ENCODE assay signal across 23 mouse cellular contexts in genomic region chr17:34293533-34293932, GRCm38 (mm10). TPM values are rescaled to one million over a fixed set of nuclear protein-coding genes. Genes with fewer than 3 reads are reported as not detected.
DNase-seq lines count a peak whose midpoint lies in the region; ATAC-seq and TF ChIP-seq lines count a peak whose summit lies in the region.
"Had no signal": no experiment of that assay in that cellular context is flagged by ENCODE, and none has a peak within 500 bp of the region (broad histone marks: within the 10 kb centered on the region; RNA-seq: fewer than 3 reads in every experiment).

No protein-coding gene starts in this region.

- H3K36me3 ChIP-seq in forebrain, postnatal 0 days (ENCODE audit: insufficient read depth): no peaks in the 10 kb centered on the region
- H3K36me3 ChIP-seq in midbrain, postnatal 0 days (ENCODE audit: insufficient read depth, low read length): no peaks in the 10 kb centered on the region
- H3K36me3 ChIP-seq: heart, embryonic 10.5 days; limb, embryonic 12.5 days; midbrain, embryonic 13.5 days had no signal

- no peak overlapping the region for H3K27ac ChIP-seq in forebrain, postnatal 0 days (ENCODE audit: low read depth, low read length)
- H3K27ac ChIP-seq in midbrain, postnatal 0 days (ENCODE audit: low read depth, low read length): no peak overlapping the region
- H3K27ac ChIP-seq: gastrocnemius, adult 2 months; heart, embryonic 10.5 days; limb, embryonic 12.5 days; liver, embryonic 14.5 days; midbrain, embryonic 13.5 days had no signal

- no peaks in the 10 kb centered on the region for H3K9me3 ChIP-seq in forebrain, postnatal 0 days (ENCODE audit: low read length)
- no peaks in the 10 kb centered on the region for H3K9me3 ChIP-seq in midbrain, postnatal 0 days (ENCODE audit: low read length)
- H3K9me3 ChIP-seq: heart, embryonic 10.5 days; limb, embryonic 12.5 days; midbrain, embryonic 13.5 days had no signal

- no peak overlapping the region for H3K4me3 ChIP-seq in forebrain, postnatal 0 days (ENCODE audit: low read depth, low read length)
- H3K4me3 ChIP-seq in midbrain, postnatal 0 days (ENCODE audit: low read depth, low read length): no peak overlapping the region
- H3K4me3 ChIP-seq: gastrocnemius, adult 2 months; heart, embryonic 10.5 days; limb, embryonic 12.5 days; midbrain, embryonic 13.5 days had no signal

- no peak overlapping the region for H3K9ac ChIP-seq in forebrain, postnatal 0 days
- no peak overlapping the region for H3K9ac ChIP-seq in midbrain, postnatal 0 days (replicated peaks; ENCODE audit: low read length, poor library complexity, severe bottlenecking)
- H3K9ac ChIP-seq: limb, embryonic 12.5 days; liver, embryonic 14.5 days; midbrain, embryonic 13.5 days had no signal

- no peaks in the 10 kb centered on the region for H3K27me3 ChIP-seq in forebrain, postnatal 0 days (ENCODE audit: insufficient read depth, low read length)
- H3K27me3 ChIP-seq in midbrain, postnatal 0 days (ENCODE audit: insufficient read depth, low read length): no peaks in the 10 kb centered on the region; the same call in 1 of the 2 replicates

- no peak overlapping the region for H3K4me2 ChIP-seq in forebrain, postnatal 0 days (ENCODE audit: low read depth)
- no peak overlapping the region for H3K4me2 ChIP-seq in midbrain, postnatal 0 days (ENCODE audit: low read depth, low read length, poor library complexity, severe bottlenecking)
- H3K4me2 ChIP-seq: limb, embryonic 12.5 days; midbrain, embryonic 13.5 days had no signal

- H3K4me1 ChIP-seq in forebrain, postnatal 0 days (ENCODE audit: insufficient read depth): no peaks in the 10 kb centered on the region; the same call in 1 of the 2 replicates
- no peaks in the 10 kb centered on the region; the same call in 1 of the 2 replicates for H3K4me1 ChIP-seq in midbrain, postnatal 0 days (ENCODE audit: insufficient read depth, low read length)
- H3K4me1 ChIP-seq: heart, embryonic 10.5 days; limb, embryonic 12.5 days had no signal

- DNase-seq in 416B (ENCODE audit: low read depth): peak; percentile 53
- peak; percentile 40 for DNase-seq in CD4-positive, CD25-positive, alpha-beta regulatory T cell, adult 2 months (ENCODE audit: low read depth, low spot score)
- DNase-seq in adrenal gland, postnatal 25 days: no peak
- DNase-seq in forebrain, postnatal 0 days: no peak
- DNase-seq in midbrain, postnatal 0 days (ENCODE audit: low spot score): no peak
- DNase-seq: cerebellum, adult 8-10 months; embryo, embryonic 11 days; gastrocnemius, adult 2 months; heart, postnatal 14 days; kidney, adult 8-10 months; lung, postnatal 14 days; thymus, postnatal 4 days had no signal

- 62% methylated on average over 2 of the region's 2 CpGs for WGBS in forebrain, postnatal 0 days
- WGBS in midbrain, postnatal 0 days: 48% methylated on average over 2 of the region's 2 CpGs

- TF ChIP-seq CTCF in forebrain, postnatal 0 days (IDR thresholded peaks at IDR 0.05; ENCODE audit: low read depth): no peak
- no peak for TF ChIP-seq CTCF in midbrain, postnatal 0 days (IDR thresholded peaks at IDR 0.05)

- ATAC-seq in common myeloid progenitor, adult 5-6 weeks (replicated peaks; ENCODE audit: low read depth, poor library complexity, severe bottlenecking): peak; percentile 55
- ATAC-seq in neutrophil, adult 5-6 weeks (ENCODE audit: extremely low read depth, insufficient number of reproducible peaks, low FRiP score, poor library complexity, severe bottlenecking): peak; percentile 68
- no peak for ATAC-seq in forebrain, postnatal 0 days
- no peak for ATAC-seq in midbrain, postnatal 0 days (ENCODE audit: low FRiP score)
- ATAC-seq: forebrain, embryonic 14.5 days; hindbrain, embryonic 16.5 days; midbrain, embryonic 13.5 days had no signal

RNA-seq across cellular contexts. Expression of gene H2-Aa, which starts 5.9 kb away (rescaled TPM):
- total RNA-seq in common myeloid progenitor, adult 5-6 weeks (2017): 17.1 and 26.2 TPM in 2 replicates
- 2,237 and 2,269 TPM in 2 replicates for total RNA-seq in neutrophil, adult 5-6 weeks (2017)
- 14.2 and 19.2 TPM in 2 replicates for total RNA-seq in adrenal gland, postnatal 25 days (2021)
- 0.14 and 0.85 TPM in 2 replicates for total RNA-seq in forebrain, postnatal 0 days (2014; rRNA removed)
- polyA plus RNA-seq in forebrain, postnatal 0 days (2015; fragmentation: Nextera tagmentation; extraction: Ambion mirVana): 0.59 and 0.73 TPM in 2 replicates
- 0.66 TPM in 1 of 2 replicates, not detected in the other for total RNA-seq in midbrain, postnatal 0 days (2014; rRNA removed)
- polyA plus RNA-seq in midbrain, postnatal 0 days (2015; fragmentation: Nextera tagmentation; extraction: Ambion mirVana): 0.29 and 0.81 TPM in 2 replicates
- polyA plus RNA-seq: limb, embryonic 12.5 days had no signal

RNA-seq across cellular contexts. Expression of gene H2-Eb1, which starts 12.1 kb away (rescaled TPM):
- 17.3 and 17.9 TPM in 2 replicates for total RNA-seq in common myeloid progenitor, adult 5-6 weeks (2017)
- 2,076 and 2,332 TPM in 2 replicates for total RNA-seq in neutrophil, adult 5-6 weeks (2017)
- total RNA-seq in adrenal gland, postnatal 25 days (2021): 14.0 and 18.1 TPM in 2 replicates
- total RNA-seq in forebrain, postnatal 0 days (2014; rRNA removed): 1.5 and 2.1 TPM in 2 replicates
- polyA plus RNA-seq in forebrain, postnatal 0 days (2015; fragmentation: Nextera tagmentation; extraction: Ambion mirVana): 2.5 and 2.7 TPM in 2 replicates
- total RNA-seq in midbrain, postnatal 0 days (2014; rRNA removed): 0.88 and 1.7 TPM in 2 replicates
- 5.0 and 5.2 TPM in 2 replicates for polyA plus RNA-seq in midbrain, postnatal 0 days (2015; fragmentation: Nextera tagmentation; extraction: Ambion mirVana)

RNA-seq across cellular contexts. Expression of gene H2-Eb2, which starts 31.9 kb away (rescaled TPM):
- not detected in 2 replicates for total RNA-seq in common myeloid progenitor, adult 5-6 weeks (2017)
- 52.6 and 54.0 TPM in 2 replicates for total RNA-seq in neutrophil, adult 5-6 weeks (2017)
- total RNA-seq in adrenal gland, postnatal 25 days (2021): not detected in 2 replicates
- total RNA-seq in forebrain, postnatal 0 days (2014; rRNA removed): 0.15 TPM in 1 of 2 replicates, not detected in the other
- 0.04 TPM in 1 of 2 replicates, not detected in the other for polyA plus RNA-seq in forebrain, postnatal 0 days (2015; fragmentation: Nextera tagmentation; extraction: Ambion mirVana)
- 0.22 and 0.33 TPM in 2 replicates for total RNA-seq in midbrain, postnatal 0 days (2014; rRNA removed)
- 0.06 and 0.09 TPM in 2 replicates for polyA plus RNA-seq in midbrain, postnatal 0 days (2015; fragmentation: Nextera tagmentation; extraction: Ambion mirVana)
- total RNA-seq: gastrocnemius, adult 2 months; layer of hippocampus, adult 18-20 months; left cerebral cortex, adult 18-20 months had no signal
- polyA plus RNA-seq: forebrain, embryonic 14.5 days; heart, embryonic 10.5 days; liver, embryonic 14.5 days; midbrain, embryonic 13.5 days had no signal

RNA-seq across cellular contexts. Expression of gene H2-Ab1, which starts 36.0 kb away (rescaled TPM):
- total RNA-seq in common myeloid progenitor, adult 5-6 weeks (2017): 67.2 and 91.5 TPM in 2 replicates
- total RNA-seq in neutrophil, adult 5-6 weeks (2017): 2,894 and 2,999 TPM in 2 replicates
- total RNA-seq in adrenal gland, postnatal 25 days (2021): 15.5 and 17.0 TPM in 2 replicates
- 0.38 and 2.0 TPM in 2 replicates for total RNA-seq in forebrain, postnatal 0 days (2014; rRNA removed)
- polyA plus RNA-seq in forebrain, postnatal 0 days (2015; fragmentation: Nextera tagmentation; extraction: Ambion mirVana): 1.8 and 2.1 TPM in 2 replicates
- 0.57 and 1.4 TPM in 2 replicates for total RNA-seq in midbrain, postnatal 0 days (2014; rRNA removed)
- 1.5 and 2.7 TPM in 2 replicates for polyA plus RNA-seq in midbrain, postnatal 0 days (2015; fragmentation: Nextera tagmentation; extraction: Ambion mirVana)

RNA-seq across cellular contexts. Expression of gene H2-Ob, which starts 54.8 kb away (rescaled TPM):
- total RNA-seq in common myeloid progenitor, adult 5-6 weeks (2017): 25.5 and 27.7 TPM in 2 replicates
- 965 and 1,002 TPM in 2 replicates for total RNA-seq in neutrophil, adult 5-6 weeks (2017)
- total RNA-seq in adrenal gland, postnatal 25 days (2021): 0.43 TPM in 1 of 2 replicates, not detected in the other
- 0.10 TPM in 1 of 2 replicates, not detected in the other for total RNA-seq in forebrain, postnatal 0 days (2014; rRNA removed)
- 0.33 and 0.36 TPM in 2 replicates for polyA plus RNA-seq in forebrain, postnatal 0 days (2015; fragmentation: Nextera tagmentation; extraction: Ambion mirVana)
- 1.1 and 1.2 TPM in 2 replicates for total RNA-seq in midbrain, postnatal 0 days (2014; rRNA removed)
- polyA plus RNA-seq in midbrain, postnatal 0 days (2015; fragmentation: Nextera tagmentation; extraction: Ambion mirVana): 0.31 and 0.55 TPM in 2 replicates
- polyA plus RNA-seq: heart, embryonic 10.5 days; limb, embryonic 12.5 days; midbrain, embryonic 13.5 days; neural tube, embryonic 14.5 days had no signal

Comparison
In these comparisons a context has a peak if more than half of its experiments do, and no peak if none do; other contexts are left out.
1. DNase-seq: peak in 416B (single experiment) and CD4-positive, CD25-positive, alpha-beta regulatory T cell, adult 2 months (single experiment); none in adrenal gland, postnatal 25 days (single experiment), forebrain, postnatal 0 days (single experiment) and midbrain, postnatal 0 days (single experiment).
2. ATAC-seq: peak in common myeloid progenitor, adult 5-6 weeks (single experiment) and neutrophil, adult 5-6 weeks (single experiment); none in forebrain, postnatal 0 days (single experiment) and midbrain, postnatal 0 days (single experiment).
3. RNA of gene H2-Aa, which starts 5.9 kb away (total RNA-seq): 2,237 to 2,269 TPM in neutrophil, adult 5-6 weeks; 17.1 to 26.2 TPM in common myeloid progenitor, adult 5-6 weeks, 14.2 to 19.2 TPM in adrenal gland, postnatal 25 days, 0.66 TPM in midbrain, postnatal 0 days and 0.14 to 0.85 TPM in forebrain, postnatal 0 days; every median in the first group is over 10 times any median in the second.
4. RNA of gene H2-Eb1, which starts 12.1 kb away (total RNA-seq): 2,076 to 2,332 TPM in neutrophil, adult 5-6 weeks; 14.0 to 18.1 TPM in adrenal gland, postnatal 25 days, 17.3 to 17.9 TPM in common myeloid progenitor, adult 5-6 weeks, 1.5 to 2.1 TPM in forebrain, postnatal 0 days and 0.88 to 1.7 TPM in midbrain, postnatal 0 days; every median in the first group is over 100 times any median in the second.
5. RNA of gene H2-Eb2, which starts 31.9 kb away (total RNA-seq): 52.6 to 54.0 TPM in neutrophil, adult 5-6 weeks; 0.22 to 0.33 TPM in midbrain, postnatal 0 days, not detected in common myeloid progenitor, adult 5-6 weeks, not detected in adrenal gland, postnatal 25 days and 0.15 TPM in forebrain, postnatal 0 days; every median in the first group is over 10 times any median in the second.